Comparison of ENCODE assay signal across 9 mouse cellular contexts in genomic region chr14:76698718-76699402, GRCm38 (mm10).
A peak's percentile ranks its signal among the peaks of the same experiment; 100 is the strongest.
DNase-seq lines count a peak whose midpoint lies in the region; ATAC-seq lines count a peak whose summit lies in the region.
"Had no signal": no experiment of that assay in that cellular context is flagged by ENCODE, and none has a peak within 500 bp of the region (broad histone marks: within the 10 kb centered on the region; RNA-seq: fewer than 3 reads in every experiment).

No protein-coding gene starts in this region.

- no peaks in the 10 kb centered on the region for H3K27me3 ChIP-seq in limb, embryonic 12.5 days

- 0 out of 2 replicates have a peak, but pooled peaks have one; percentile 48 for ATAC-seq in limb, embryonic 12.5 days (ENCODE audit: insufficient number of reproducible peaks, insufficient read depth, low FRiP score, low TSS enrichment, low read depth)

- peak; percentile 39 for DNase-seq in 3134 (ENCODE audit: extremely low read depth, insufficient read length, low spot score)
- DNase-seq in Muller cell, postnatal 12 days (ENCODE audit: inconsistent ontology term), result peak; percentile 68
- DNase-seq in forelimb bud, embryonic 11.5 days (ENCODE audit: low read depth, low spot score), result peak; percentile 49
- no peak for DNase-seq in spleen, postnatal 14 days (ENCODE audit: low spot score in 2 of 2)
- no peak for DNase-seq in cerebellum, adult 8-10 months
- no peak for DNase-seq in heart, postnatal 10 days
- no peak for DNase-seq in thymus, postnatal 0 days (ENCODE audit: low spot score)

- H3K4me3 ChIP-seq in limb, embryonic 12.5 days (replicated peaks), result no peak overlapping the region

- peaks cover 54% of the 10 kb centered on the region for H3K4me1 ChIP-seq in limb, embryonic 12.5 days (replicated peaks)

- H3K9ac ChIP-seq in limb, embryonic 12.5 days (replicated peaks), result no peak overlapping the region
- H3K9ac ChIP-seq: liver, embryonic 14.5 days had no signal

- no peaks in the 10 kb centered on the region for H3K36me3 ChIP-seq in limb, embryonic 12.5 days

- H3K4me2 ChIP-seq in limb, embryonic 12.5 days, result no peak overlapping the region

- H3K9me3 ChIP-seq in limb, embryonic 12.5 days, result no peaks in the 10 kb centered on the region

- intact Hi-C loops in heart, postnatal 10 days (cut with DNase I), result loop anchor here (5.0 to 10.0 kb wide), 2 partner anchors 67 to 176 kb away; no protein-coding TSS in a partner anchor

- 37% methylated on average over 4 of the region's 4 CpGs for WGBS in limb, embryonic 12.5 days

- peak overlapping the region; percentile 51; the same call in 1 of the 2 replicates for H3K27ac ChIP-seq in limb, embryonic 12.5 days
- H3K27ac ChIP-seq: liver, embryonic 14.5 days had no signal

Comparison
In these comparisons a context has a peak if more than half of its experiments do, and no peak if none do; other contexts are left out.
1. DNase-seq: peak in 3134 (single experiment), Muller cell, postnatal 12 days (single experiment) and forelimb bud, embryonic 11.5 days (single experiment); none in spleen, postnatal 14 days (0 of 2), cerebellum, adult 8-10 months (single experiment), heart, postnatal 10 days (0 of 2) and thymus, postnatal 0 days (single experiment).